Mouse (Mus musculus) forebrain, postnatal 0 days (tissue): ENCODE measurements at regions not wholly inside any gene's neighbourhood (a gene's known extent, or its start where the extent isn't known, plus 50 kb on each side); places are given as distances from the start of the nearest gene placed in this dataset.
A peak's percentile ranks its signal among the peaks of the same experiment; 100 is the strongest.
"Not testable (repeated sequence)": the region's sequence is repeated elsewhere in the genome, so short reads cannot be mapped to it uniquely, and the experiment has no call there.

Source experiments
- ATAC-seq: fragments of 200-750 bp; cut with Nextera tagmentation; 2 replicates; pipeline ENCODE4 v1.8.0; 2017; ENCODE audit warnings: mild to moderate bottlenecking, moderate library complexity
- DNase-seq: peaks from one replicate; pipeline ENCODE4 v3.0.0-alpha.2; 2015
- H3K27ac ChIP-seq: fragments of 300-500 bp; sonication (generic); 2 replicates; pipeline ENCODE4 v1.5.1; 2014; ENCODE audit warnings: low read depth, mild to moderate bottlenecking, antibody characterized with exemption, low read length, moderate library complexity, mixed read lengths
- H3K27me3 ChIP-seq: fragments of 300-500 bp; sonication (generic); 2 replicates; pipeline ENCODE4 v1.6.1; 2014; ENCODE audit warnings: mild to moderate bottlenecking, low read length, mixed read lengths; ENCODE audit not compliant: insufficient read depth
- H3K36me3 ChIP-seq: fragments of 300-500 bp; sonication (generic); 2 replicates; pipeline ENCODE4 v1.6.1; 2014; ENCODE audit warnings: mild to moderate bottlenecking, moderate library complexity; ENCODE audit not compliant: insufficient read depth
- H3K4me1 ChIP-seq: fragments of 300-500 bp; sonication (generic); 2 replicates; pipeline ENCODE4 v1.6.1; 2014; ENCODE audit warnings: antibody characterized with exemption; ENCODE audit not compliant: insufficient read depth
- H3K4me2 ChIP-seq: fragments of 300-500 bp; sonication (generic); 2 replicates; pipeline ENCODE4 v1.6.1; 2014; ENCODE audit warnings: low read depth, mild to moderate bottlenecking, moderate library complexity
- H3K4me3 ChIP-seq: fragments of 300-500 bp; sonication (generic); 2 replicates; pipeline ENCODE4 v1.5.1; 2014; ENCODE audit warnings: low read depth, low read length, mixed read lengths
- H3K9ac ChIP-seq: fragments of 300-500 bp; sonication (generic); 2 replicates; pipeline ENCODE4 v1.6.1; 2014; ENCODE audit warnings: mild to moderate bottlenecking
- H3K9me3 ChIP-seq: fragments of 300-500 bp; sonication (generic); 2 replicates; pipeline ENCODE4 v1.6.1; 2016; ENCODE audit warnings: low read length
- CTCF ChIP-seq: sonication (generic); IDR thresholded peaks from 2 replicates; pipeline ENCODE4 v1.5.1; 2016; ENCODE audit warnings: antibody characterized with exemption, control low read depth, low read depth
- WGBS: fragments of 180-500 bp; shearing (Covaris S2); extraction: QIAGEN DNeasy Blood & Tissue Kit; methylation state at CpG from one replicate; pipeline ENCODE4 v1.1.7; 2014; 5-methylcytosine and 5-hydroxymethylcytosine counted together

GRCm38 (mm10) chr2:135547966-135548365, 110.8 kb upstream of the Plcb4 start:
- WGBS, result 88% methylated on average over 3 of the region's 3 CpGs
- Histone ChIP-seq H3K27ac (no peak overlapping the region), H3K9me3 (no peaks in the 10 kb centered on the region), H3K4me1 (no peaks in the 10 kb centered on the region), H3K27me3 (no peaks in the 10 kb centered on the region), H3K4me3 (no peak overlapping the region), H3K36me3 (no peaks in the 10 kb centered on the region), H3K4me2 (no peak overlapping the region), H3K9ac (no peak overlapping the region)
- ATAC-seq, result no peak
- no peak for DNase-seq
- no peak for TF ChIP-seq CTCF

- 0 out of 2 replicates have a peak, but pooled peaks have one; percentile 25 for TF ChIP-seq CTCF
- ATAC-seq (no peak), DNase-seq (no peak)
- WGBS, result 64% methylated on average over 3 of the region's 3 CpGs
- no peak overlapping the region for H3K4me3 ChIP-seq
- no peaks in the 10 kb centered on the region for H3K36me3 ChIP-seq
- H3K4me1 ChIP-seq, result no peaks in the 10 kb centered on the region
- no peaks in the 10 kb centered on the region for H3K27me3 ChIP-seq
- H3K9me3 ChIP-seq, result no peaks in the 10 kb centered on the region
- H3K27ac ChIP-seq, result no peak overlapping the region
- no peak overlapping the region for H3K9ac ChIP-seq
- no peak overlapping the region for H3K4me2 ChIP-seq
These were observed 105.8 kb upstream of the Plcb4 start for GRCm38 (mm10) chr2:135553031-135553430.

- H3K4me3 ChIP-seq, DNase-seq, H3K36me3 ChIP-seq, H3K4me1 ChIP-seq, H3K4me2 ChIP-seq, H3K9ac ChIP-seq, H3K9me3 ChIP-seq, H3K27me3 ChIP-seq, H3K27ac ChIP-seq, ATAC-seq: not testable (repeated sequence)
- 95% methylated on average over 8 of the region's 8 CpGs for WGBS
These were observed 100.8 kb upstream of the Plcb4 start for GRCm38 (mm10) chr2:135558026-135558425.

- Histone ChIP-seq H3K4me1 (no peaks in the 10 kb centered on the region), H3K36me3 (no peaks in the 10 kb centered on the region), H3K27me3 (no peaks in the 10 kb centered on the region), H3K9me3 (no peaks in the 10 kb centered on the region), H3K4me3 (no peak overlapping the region), H3K27ac (no peak overlapping the region), H3K9ac (no peak overlapping the region), H3K4me2 (no peak overlapping the region)
- ATAC-seq (no peak), DNase-seq (no peak)
- WGBS, result 71% methylated on average over 3 of the region's 3 CpGs
- no peak for TF ChIP-seq CTCF
These were observed 99.5 kb upstream of the Plcb4 start for GRCm38 (mm10) chr2:135559328-135559727.

GRCm38 (mm10) chr2:135559933-135560710, 98.7 kb upstream of the Plcb4 start:
- Histone ChIP-seq H3K9me3 (no peaks in the 10 kb centered on the region), H3K36me3 (no peaks in the 10 kb centered on the region), H3K4me3 (no peak overlapping the region), H3K27ac (no peak overlapping the region), H3K9ac (no peak overlapping the region), H3K4me2 (no peak overlapping the region), H3K4me1 (no peaks in the 10 kb centered on the region), H3K27me3 (no peaks in the 10 kb centered on the region)
- TF ChIP-seq CTCF, result no peak
- DNase-seq (no peak), ATAC-seq (no peak)
- WGBS, result 78% methylated on average over 9 of the region's 9 CpGs

- Histone ChIP-seq H3K4me1 (no peaks in the 10 kb centered on the region), H3K9ac (no peak overlapping the region), H3K36me3 (no peaks in the 10 kb centered on the region), H3K27me3 (no peaks in the 10 kb centered on the region), H3K27ac (no peak overlapping the region), H3K4me3 (no peak overlapping the region), H3K9me3 (no peaks in the 10 kb centered on the region), H3K4me2 (no peak overlapping the region)
- WGBS, result 90% methylated on average over 1 of the region's 1 CpGs
- TF ChIP-seq CTCF, result no peak
- DNase-seq (no peak), ATAC-seq (no peak)
These were observed 98.0 kb upstream of the Plcb4 start for GRCm38 (mm10) chr2:135560856-135561255.

GRCm38 (mm10) chr2:135561716-135562115, 97.1 kb upstream of the Plcb4 start:
- WGBS, result 53% methylated on average over 7 of the region's 7 CpGs
- no peak overlapping the region for H3K4me3 ChIP-seq
- TF ChIP-seq CTCF, result no peak
- H3K9me3 ChIP-seq, result no peaks in the 10 kb centered on the region
- H3K9ac ChIP-seq, result no peak overlapping the region
- H3K27ac ChIP-seq, result no peak overlapping the region
- no peak overlapping the region for H3K4me2 ChIP-seq
- H3K27me3 ChIP-seq, result no peaks in the 10 kb centered on the region
- no peaks in the 10 kb centered on the region for H3K4me1 ChIP-seq
- no peak for ATAC-seq
- no peak for DNase-seq
- H3K36me3 ChIP-seq, result no peaks in the 10 kb centered on the region
